Mouse (Mus musculus) thymus, postnatal 14 days (tissue): ENCODE results near the gene Ccdc150.

Experiments used
- DNase-seq: peaks from one replicate; pipeline ENCODE4 v3.0.0; 2021

Gene Ccdc150

GRCm38 (mm10) chr1:54250158-54250866, at the start of gene Ccdc150:
Gene Ccdc150, plus strand, starts transcription at chr1:54250683.
- peak; percentile 85 for DNase-seq

GRCm38 (mm10) chr1:54220273-54220672, 30.2 kb upstream of the Ccdc150 start:
- no peak for DNase-seq

- no peak for DNase-seq
Observed at GRCm38 (mm10) chr1:54242722-54243121, 7.8 kb upstream of the Ccdc150 start.

GRCm38 (mm10) chr1:54275552-54275951, 25.1 kb downstream of the Ccdc150 start:
- DNase-seq = peak; percentile 8

- peak; percentile 5 for DNase-seq
Observed at GRCm38 (mm10) chr1:54279628-54280027, 29.1 kb downstream of the Ccdc150 start.

- no peak for DNase-seq
Observed at GRCm38 (mm10) chr1:54280651-54281050, 30.2 kb downstream of the Ccdc150 start.

- DNase-seq = no peak
Observed at GRCm38 (mm10) chr1:54306404-54306803, 55.9 kb downstream of the Ccdc150 start.

GRCm38 (mm10) chr1:54326647-54327046, 76.2 kb downstream of the Ccdc150 start:
- DNase-seq = no peak

GRCm38 (mm10) chr1:54327876-54328545, 77.5 kb downstream of the Ccdc150 start:
- no peak for DNase-seq

- DNase-seq = peak; percentile 33
Observed at GRCm38 (mm10) chr1:54332988-54333387, 82.5 kb downstream of the Ccdc150 start.

GRCm38 (mm10) chr1:54354786-54355185, 104.3 kb downstream of the Ccdc150 start:
- no peak for DNase-seq

GRCm38 (mm10) chr1:54355485-54355884, 105.0 kb downstream of the Ccdc150 start:
- DNase-seq = no peak

GRCm38 (mm10) chr1:54356566-54356965, 106.1 kb downstream of the Ccdc150 start:
- DNase-seq = no peak

- DNase-seq = no peak
Observed at GRCm38 (mm10) chr1:54377506-54378051, 127.1 kb downstream of the Ccdc150 start.

GRCm38 (mm10) chr1:54380978-54381914, 130.8 kb downstream of the Ccdc150 start:
- DNase-seq = peak; percentile 69

- DNase-seq = no peak
Observed at GRCm38 (mm10) chr1:54384221-54384620, 133.7 kb downstream of the Ccdc150 start.

GRCm38 (mm10) chr1:54402736-54403135, 152.3 kb downstream of the Ccdc150 start:
- no peak for DNase-seq
